Mouse (Mus musculus): ENCODE data around the gene Cldn15.
"Not testable (repeated sequence)": the region's sequence is repeated elsewhere in the genome, so short reads cannot be mapped to it uniquely, and the experiment has no call there.

The Cldn15 gene

DNA sequence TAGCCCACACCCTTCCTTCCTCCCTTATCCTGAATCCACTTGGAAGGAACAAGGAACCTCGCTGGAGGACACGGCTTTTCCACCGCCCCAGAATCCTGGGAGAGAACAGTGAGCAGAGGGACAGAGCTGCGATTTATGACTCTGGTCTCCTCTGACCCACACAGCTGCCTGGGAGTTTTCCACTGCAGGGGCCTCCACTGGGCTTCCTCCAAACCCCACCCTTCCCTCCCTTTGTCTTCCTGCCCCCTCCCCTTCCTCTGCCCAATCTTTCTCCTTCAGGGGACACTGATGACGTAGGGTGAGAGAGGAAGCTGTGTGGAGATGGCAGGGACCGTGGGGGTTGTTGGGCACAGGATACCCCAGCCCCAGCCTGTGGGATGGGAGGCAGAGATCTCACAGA is at the start of gene Cldn15:
TSS of gene Cldn15 (plus strand) at position 286 of the 400 bp plus-strand sequence.
- no peak for DNase-seq

DNA sequence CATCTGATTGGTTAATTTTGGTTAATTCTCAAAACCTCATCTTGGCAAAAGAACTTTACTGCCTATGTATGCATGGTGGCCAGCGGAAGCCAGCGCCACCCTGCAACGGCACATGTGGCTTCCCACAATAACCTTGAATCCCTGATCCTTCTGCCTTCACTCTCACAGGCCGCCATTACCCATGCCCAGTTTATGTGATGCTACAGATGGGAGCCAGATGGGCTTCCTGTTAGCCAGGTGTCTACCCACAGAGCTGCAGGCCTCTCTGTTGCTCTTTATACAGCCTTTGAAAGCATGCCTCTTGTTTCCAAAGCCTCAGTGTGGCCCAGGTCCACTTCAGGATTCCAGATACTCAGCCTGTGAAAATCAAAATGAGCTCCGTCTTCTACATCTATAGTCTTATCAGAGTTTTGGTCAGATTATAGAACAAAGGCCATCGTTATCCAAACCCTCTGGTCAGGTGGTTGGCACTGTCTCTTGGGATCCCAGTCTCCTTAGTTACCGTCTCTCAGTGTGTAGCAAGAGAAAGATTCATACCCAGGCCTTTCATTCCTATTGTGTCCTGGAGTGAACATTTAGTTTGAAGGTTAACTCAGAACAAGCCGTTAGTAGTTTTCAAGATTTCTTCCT is 48.7 kb upstream of the Cldn15 start:
- no peak for DNase-seq

DNA sequence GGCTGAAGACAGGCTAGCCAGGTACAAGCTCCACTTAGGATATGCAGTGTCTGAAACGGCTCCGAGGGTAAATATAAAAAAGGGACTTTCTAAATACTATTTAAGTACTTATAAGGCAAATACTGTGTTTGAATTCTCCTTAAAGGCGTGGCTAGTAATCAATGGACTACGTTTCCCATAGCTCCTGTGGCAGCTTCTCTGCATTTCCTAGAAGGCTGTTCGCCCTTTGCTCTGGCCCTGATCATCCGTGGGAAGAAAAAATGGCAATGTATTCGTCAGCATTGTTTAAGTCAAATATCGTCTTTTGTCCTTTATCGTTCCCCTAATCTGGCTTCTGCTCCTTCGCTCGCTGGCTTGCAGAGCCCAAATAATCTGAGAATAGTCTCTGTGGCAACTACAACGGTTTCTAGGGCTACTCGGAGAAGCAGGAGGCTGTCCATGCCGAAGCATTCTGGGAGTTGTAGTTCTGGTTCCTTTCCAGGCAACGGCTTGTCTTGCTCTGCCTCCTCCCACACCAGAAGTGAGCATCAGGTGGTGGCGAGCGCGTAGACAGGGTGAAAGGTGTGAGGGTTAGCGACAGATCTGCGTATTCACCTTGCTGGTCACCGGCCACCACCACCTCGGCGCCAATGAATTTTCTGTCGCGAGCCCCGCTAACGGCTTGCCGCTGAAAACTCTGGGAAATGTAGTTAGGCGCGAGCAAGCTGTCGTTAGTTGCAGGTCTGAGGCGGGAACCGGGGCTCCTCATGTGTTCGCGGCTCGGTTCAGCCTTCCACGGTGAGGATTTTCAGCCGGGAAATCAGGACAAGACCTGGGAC is 47.6 kb upstream of the Cldn15 start:
- DNase-seq = peak; percentile 83 to 87

DNA sequence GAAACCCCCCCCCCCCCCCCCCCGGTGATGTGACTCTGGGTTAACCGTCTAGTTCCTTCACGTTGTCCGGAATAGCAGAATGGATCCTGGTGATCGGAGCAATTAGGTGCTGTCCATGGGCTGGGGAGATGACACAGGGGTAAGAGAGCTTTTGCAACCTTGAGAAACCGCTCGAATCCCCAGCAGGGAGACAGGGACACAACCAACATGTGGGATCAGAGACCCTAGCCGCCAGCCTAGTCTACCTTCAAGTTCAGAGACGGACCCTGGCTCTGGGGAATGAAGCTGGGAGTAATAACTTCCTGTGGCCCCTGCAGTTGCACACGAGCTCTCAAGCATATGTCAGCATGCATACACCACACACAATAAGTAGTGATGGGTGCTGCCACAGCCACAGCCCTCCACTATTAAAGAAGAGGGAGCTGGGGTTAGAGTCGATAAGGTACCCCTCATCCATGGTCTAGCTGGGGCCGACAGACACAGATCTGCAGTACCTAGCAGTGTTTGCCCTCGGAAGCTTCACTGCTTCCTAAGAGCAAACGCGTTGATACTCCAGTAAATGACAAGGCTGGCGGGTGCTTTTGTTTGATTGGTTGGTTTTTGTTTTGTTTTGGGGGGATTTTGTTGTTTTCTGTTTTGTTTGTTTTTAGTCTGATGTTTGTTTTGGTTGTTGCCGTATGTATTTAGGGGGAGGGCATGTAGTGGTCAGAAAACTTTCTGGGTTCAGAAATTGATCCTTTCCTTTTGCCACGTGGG is 46.7 kb upstream of the Cldn15 start:
- peak; percentile 17 to 25 for DNase-seq

DNA sequence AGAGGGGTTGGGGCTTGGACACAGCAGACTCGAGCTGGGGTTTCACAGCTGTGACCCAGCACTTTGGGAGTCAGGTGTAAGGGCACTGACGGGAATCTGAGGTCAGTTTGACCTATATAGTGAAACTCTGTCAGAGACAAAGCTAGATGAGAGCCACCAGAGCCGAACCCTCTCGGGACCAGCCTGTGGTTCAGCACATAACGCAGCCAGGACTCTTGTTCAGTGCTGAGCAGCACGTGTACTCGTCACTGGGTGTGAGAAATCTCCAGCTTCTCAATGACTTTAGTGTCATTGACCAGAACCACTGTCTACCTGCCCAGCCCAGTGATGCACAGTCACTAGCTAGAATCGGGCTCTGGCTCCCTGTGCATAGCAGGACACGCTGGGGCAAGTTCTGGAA is 43.6 kb upstream of the Cldn15 start:
- no peak for DNase-seq

DNA sequence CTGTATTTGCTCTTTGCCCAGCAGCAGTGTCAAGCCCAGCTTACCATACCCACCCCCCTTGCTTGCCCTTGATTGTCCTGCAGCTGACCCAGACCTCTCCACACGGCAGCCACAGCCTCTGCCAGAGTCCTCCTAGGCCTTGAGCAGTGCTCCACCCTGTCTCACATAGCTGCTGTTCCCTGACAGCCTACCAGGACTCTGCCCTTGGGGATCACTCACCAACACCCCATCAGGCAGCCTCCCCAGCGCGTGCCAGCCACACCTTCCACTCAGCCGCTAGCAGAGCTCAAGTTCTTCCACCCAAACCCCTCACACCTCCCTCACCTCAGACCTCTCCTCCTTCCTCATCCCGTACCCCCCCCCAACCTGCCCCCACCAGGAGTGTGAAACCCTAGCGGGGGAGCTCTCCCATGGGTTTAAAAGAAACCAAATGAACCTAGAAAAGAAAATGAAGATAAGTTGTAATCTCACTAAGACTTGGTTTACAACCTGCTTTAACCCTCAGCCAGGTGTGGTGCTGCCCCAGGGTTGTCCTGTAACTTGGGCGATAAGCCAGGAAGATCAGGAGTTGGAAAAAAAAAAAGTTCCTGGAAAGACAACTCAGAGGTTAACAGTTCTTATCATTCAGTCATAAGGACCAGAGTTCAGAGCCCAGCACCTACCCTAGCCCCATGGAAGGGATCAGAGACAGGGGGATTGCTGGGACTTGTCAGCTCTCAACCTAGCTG is 42.5 kb upstream of the Cldn15 start:
- DNase-seq = no peak

DNA sequence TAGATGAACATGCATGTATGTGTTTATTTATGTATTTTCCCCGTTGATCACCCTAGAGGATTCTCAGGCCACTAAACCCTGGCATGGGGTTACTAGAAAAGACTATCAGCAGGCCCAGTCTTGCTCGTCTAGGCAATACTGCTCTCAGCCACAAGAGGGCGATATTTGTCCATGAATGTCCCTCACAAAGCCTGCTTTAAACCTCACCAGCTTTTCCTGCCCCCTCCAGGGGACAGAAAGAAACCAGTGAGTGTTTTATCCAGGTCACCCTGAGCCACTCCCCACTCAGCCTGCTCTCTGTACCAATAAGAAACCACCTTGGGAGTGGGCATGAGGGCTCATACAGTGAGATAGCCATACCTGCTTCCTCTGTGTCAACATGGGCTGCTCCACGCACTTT is 37.3 kb upstream of the Cldn15 start:
- DNase-seq = peak; percentile 85 to 89

DNA sequence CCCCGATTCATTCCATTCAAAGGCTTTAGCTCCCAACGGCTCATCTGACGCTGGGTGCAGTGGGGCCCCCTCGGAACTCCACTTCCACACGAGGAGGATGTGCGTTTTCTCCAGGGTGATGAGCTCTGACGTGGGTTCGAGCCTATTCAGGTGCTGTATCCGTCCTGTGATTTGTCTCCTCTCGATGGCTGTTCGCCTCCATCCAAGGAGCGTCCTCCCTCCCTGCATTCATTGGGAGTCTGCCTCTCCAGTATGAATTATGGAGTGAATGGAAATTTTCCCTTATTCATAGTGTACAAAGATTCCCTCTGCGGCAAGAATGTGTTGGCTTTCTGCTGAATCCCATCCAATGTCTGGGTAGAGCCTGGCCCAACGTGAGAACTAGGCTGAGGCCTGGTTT is 34.5 kb upstream of the Cldn15 start:
- DNase-seq = no peak

DNA sequence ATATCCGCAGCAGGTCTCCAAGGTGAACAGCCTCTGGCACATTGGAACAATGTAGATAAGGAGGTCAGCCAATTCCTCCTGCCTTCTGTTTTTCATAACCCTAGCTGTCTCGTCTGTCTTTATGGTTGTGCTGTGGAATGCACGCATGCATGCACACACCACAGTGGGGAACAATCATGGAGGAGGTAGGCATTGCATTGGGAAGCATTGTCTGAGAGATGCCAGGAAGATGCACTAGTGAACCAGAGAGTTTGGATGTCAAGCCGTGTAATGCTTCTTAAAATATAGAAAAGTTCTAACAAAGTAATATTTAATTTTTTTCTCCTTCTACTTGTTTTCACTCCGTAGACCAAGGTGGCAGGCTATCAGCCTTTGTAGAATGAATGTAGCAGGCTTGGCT is 33.5 kb upstream of the Cldn15 start:
- DNase-seq = no peak

DNA sequence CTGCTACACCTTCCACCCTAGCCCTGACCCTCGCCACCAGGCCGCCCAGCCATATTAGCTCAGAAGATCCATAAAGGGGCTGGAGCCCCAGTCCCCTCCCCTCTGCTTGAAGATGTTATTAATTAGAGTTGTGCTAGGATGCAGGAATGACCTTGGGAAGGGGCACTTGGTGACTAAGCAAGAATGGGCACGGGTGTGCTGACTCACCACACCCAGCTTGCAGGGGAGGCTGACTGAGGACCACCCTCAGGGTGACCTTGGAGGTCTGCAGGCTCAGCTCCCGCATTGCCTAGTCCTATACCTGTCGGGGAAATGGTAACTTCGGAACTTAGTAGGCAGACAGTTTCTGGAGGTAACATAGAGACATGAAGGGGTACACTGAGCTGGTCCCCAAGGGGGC is 32.5 kb upstream of the Cldn15 start:
- DNase-seq = no peak

DNA sequence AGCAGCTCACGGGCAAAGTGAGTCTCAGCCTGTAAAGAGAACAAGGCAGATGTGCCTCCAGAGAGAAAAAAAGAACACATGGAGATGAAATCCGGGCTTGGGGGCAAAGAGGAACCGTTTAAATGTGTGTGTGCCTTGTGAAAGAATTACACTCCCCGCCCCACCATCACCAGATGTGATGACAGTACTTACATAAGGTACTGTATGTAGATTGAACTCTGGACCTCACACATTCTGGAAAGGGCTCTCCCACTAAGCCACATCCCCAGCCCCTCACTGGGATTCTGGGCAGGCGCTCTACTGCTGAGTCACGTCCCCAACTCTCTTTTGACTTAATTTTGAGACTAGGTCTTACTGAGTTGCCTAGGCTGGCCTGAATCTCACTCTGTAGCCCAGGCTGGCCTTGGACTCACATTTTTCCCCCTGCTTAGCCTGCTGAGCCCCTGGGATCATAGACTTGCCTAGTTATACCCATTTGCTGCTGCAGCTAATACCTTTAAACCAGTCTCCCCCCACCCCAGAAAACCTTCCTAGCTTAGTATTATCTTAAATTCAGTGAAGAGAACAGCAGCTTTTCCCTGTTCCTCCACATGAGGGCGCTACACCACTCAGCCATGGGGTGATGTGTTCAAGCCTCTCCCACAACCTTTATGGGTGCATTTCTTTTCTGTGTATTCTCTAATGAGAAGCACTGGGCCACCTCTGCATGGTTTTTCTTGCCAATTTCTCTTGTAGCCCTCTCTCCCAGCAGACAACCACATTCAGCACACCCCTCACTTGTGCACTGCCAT is 30.3 kb upstream of the Cldn15 start:
- no peak for DNase-seq

DNA sequence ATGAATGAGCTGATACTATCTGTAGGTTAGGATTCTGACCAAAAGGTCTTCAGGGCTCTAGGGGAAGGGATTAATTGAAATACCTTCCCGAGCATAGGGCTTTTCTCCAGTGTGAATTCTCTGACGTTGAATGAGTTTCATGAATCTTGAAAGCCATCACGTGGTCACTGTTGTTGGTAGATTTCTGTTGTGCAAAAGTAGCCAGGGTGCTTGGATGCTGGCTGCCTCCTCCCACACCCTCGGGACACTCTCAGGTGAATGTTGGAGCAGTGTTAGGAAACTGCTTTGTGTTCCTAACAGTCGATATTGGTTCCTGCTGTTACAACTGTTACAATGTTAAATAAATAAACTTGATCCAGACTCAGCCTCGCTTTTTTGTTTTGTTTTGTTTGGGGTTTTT is 29.7 kb upstream of the Cldn15 start:
- no peak for DNase-seq

DNA sequence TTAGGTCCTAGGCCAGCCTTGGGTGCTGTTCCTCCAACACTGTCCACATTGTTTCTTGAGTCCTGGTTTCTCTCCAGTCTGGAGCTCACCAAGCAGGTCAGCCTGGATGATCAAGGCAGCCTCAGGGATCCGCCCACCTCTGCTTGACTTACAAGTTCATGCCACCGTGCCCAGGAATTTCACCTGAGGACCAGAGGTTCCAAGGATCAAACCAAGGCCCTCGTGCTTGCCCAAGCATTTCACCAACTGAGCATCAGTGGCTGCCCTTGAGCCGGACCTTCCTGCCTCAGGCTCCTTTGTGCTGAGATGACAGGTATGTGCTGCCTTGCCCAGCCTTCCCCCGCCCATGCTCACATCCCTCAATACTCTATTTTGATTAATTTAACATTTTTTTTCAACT is 28.8 kb upstream of the Cldn15 start:
- DNase-seq = no peak

DNA sequence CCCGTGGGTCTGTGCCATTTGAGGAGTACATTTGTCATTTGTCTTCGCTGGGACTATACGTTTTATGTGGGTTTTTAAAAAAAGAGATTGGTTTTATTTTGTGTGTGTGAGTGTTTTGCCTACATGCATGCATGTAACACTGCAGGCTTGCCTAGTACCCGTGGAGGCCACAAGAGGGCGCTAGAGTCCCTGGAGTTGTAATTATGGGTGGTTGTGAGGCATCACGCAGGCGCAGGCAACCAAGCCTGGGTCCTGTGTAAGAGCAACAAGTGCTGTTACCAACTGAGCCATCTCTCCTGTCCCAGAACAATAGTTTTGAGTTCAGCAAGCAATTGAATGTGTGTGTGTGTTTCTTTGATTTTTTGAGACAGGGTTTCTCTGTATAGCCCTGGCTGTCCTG is 27.1 kb upstream of the Cldn15 start:
- peak in 1 of 2 experiments; percentile 35 for DNase-seq

DNA sequence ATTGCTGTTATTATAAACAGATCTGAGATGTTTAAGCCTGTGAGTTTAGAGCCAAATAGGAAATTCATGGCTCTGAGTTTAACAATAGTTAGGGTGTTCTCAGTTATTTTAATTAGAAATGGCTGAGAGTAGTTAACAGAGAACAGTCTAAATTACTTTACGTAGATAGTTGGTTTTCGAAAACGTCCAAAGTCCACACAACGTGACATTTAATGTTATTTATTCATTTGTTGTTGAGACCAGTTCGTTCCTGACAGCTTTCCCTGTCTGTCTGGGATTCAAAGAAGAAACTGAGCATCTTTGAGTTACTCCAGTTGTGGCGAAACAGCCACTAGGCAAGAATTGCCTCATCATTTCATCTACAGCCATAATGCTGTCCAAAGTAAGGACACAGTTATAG is 26.4 kb upstream of the Cldn15 start:
- not testable (repeated sequence) for DNase-seq

DNA sequence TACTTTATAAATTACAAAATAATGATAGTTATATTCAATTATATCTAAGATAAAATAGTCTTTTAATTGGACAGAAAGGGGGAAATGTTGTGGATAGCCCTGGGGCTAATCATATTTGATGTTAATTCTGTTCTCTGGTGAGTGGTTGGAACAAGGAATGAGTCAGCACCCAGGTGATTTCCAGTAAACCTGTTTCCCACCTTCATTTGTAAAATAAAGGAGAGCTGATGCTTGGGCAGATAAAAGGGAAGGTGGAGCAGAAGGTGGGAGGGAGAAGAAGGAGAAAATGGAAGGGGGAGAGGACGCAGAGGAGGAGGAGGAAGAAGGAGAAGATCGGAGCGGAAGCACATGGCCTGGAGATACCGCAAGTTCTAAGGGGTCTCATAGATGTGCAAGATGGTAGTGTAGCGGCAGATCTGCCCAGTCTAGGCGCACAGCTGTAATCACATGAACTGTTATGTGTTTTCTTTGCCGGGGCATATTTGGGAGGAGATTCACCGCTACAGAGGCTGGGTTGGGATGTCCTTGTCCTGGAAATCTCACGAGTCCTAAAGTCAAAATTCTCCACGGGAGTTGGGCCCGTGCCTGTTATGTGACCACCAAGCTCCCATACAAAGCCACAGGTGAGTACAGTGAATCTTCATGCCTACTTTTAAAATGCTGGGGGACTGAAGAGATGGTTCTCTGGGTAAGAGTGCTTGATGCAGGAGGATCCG is 25.4 kb upstream of the Cldn15 start:
- no peak for DNase-seq

DNA sequence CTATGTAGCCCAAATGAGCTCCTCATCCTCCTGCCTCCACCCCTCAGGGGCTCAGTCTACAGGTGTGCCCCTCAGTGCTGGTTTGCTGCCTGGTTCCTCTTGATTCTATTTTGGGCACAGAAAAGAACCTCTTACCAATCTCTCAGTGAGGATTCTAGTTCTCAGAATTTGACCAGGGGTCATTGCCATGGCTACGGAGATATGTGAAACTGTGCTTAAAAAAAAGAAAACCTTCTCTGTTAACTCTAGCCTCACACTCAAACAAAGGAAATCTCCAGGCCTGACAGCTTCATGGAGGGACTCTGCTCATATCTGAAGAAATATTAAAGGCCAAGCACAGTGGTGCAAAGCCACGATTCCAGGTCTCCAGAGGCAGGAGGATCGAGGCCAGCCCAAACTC is 23.6 kb upstream of the Cldn15 start:
- no peak for DNase-seq

DNA sequence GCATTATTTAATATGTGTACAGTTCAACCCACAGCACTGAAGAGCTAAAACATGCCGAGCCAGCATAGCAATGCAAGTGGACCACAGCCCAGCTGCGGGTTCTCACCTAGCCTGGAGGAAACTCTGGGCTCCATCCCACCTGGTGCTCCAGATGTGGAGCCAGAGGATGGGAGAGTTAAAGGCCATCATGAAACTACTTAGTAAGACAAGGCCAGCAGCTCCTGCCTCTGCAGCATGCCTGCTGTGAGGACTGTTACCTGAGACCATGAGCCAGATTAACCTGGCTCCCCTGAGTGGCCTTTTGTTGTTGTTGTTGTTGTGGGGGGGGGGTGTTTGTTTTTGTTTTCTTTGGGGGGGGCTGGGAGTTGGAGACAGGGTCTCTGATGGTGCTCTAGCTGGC is 23.0 kb upstream of the Cldn15 start:
- DNase-seq = no peak

DNA sequence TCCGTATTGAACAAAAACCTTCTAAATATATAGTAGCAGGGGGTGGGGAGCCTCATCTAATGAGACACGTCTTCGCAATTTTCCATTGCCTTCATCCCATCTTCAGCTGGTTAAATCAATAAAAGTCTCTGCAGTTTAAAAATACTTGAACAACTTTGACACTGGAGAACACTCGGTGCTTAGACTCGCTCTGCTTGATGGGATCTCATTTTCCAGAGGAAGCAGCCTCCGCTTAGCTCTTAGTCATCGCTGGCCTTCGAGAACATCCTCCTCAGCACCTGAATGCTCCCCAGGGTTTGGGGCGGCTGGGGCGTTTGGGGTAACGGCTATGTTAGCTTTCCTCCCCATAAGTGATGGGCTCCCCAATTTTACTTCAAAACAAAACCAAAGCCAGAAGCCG is 21.3 kb upstream of the Cldn15 start:
- no peak for DNase-seq

DNA sequence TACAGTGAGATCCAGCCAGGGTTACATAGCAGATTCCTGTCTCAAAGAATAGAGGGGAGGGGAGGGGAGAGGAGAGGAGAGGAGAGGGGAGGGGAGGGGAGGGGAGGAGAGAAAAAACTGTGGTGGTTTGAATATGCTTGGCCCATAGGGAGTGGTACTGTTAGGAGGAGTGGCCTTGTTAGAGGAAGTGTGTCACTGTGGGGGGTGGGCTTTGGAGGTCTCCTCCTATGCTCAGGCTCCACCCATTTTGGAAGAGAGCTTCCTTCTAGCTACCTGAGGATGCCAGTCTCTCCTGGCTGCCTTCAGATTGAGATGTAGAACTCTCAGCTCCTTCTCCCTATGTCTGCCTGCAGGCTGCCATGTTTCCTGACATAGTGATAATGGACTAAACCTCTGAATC is 18.5 kb upstream of the Cldn15 start:
- DNase-seq = no peak

DNA sequence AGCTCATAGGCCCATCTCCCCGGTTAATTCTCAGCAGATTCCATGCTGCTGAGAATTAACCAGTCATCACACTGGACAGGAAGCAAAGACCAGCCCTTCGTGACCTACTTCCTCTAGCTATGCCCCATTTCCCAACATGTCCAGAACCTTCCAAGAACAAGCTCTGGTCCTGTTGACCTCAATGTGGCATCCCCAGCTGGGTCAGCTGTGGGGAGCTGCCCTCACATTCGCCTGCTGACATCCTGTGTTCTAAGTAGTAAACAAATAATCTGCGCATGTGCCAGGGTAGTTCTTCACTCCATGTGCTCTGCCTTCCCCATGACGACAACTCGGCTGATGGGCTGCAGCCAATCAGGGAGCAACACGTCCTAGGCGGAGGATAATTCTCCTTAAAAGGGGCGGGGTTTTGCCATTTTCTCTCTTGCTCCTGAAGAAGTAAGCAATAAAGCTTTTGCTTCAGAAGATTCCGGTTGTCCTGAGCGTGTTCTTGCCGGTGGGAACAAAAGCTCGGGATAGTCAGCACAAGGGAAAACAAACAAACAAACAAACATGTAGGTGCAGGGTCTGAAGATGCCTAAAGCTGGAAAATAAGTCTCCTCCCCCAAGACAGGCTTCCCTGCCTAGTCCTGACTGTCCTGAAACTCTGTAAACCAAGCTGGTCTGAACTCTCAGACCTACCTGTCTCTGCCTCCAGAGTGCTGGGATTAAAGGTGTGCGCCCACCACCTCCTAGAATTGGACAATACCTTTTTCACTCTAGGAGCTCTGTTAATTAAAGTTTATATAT is 16.7 kb upstream of the Cldn15 start:
- DNase-seq = not testable (repeated sequence)
